Mouse (Mus musculus) stomach, postnatal 0 days (tissue): ENCODE data around the gene Fam83f.

Experiments used
- CTCF ChIP-seq: IDR thresholded peaks from 2 replicates; pipeline ENCODE4 v1.5.1; 2016; ENCODE audit warnings: antibody characterized with exemption, low read depth, mild to moderate bottlenecking, moderate library complexity
- EP300 ChIP-seq: optimal IDR thresholded peaks from 2 replicates; pipeline ENCODE3; 2016; ENCODE audit warnings: antibody characterized with exemption

GRCm38 (mm10) chr15:80739972-80740371 is 68.3 kb downstream of the Fam83f start:
- TF ChIP-seq CTCF (no peak), EP300 (no peak)
